29 mouse cellular contexts compared by ENCODE assay signal in genomic region chr2:57649002-57649401, GRCm38 (mm10).
"Had no signal": no experiment of that assay in that cellular context is flagged by ENCODE, and none has a peak within 500 bp of the region (broad histone marks: within the 10 kb centered on the region; RNA-seq: fewer than 3 reads in every experiment).

No protein-coding gene starts in this region.

- H3K27ac ChIP-seq: embryonic facial prominence, embryonic 10.5 days; embryonic facial prominence, embryonic 12.5 days; embryonic facial prominence, embryonic 13.5 days; embryonic facial prominence, embryonic 15.5 days; forebrain, embryonic 10.5 days; forebrain, embryonic 12.5 days; forebrain, embryonic 15.5 days; gastrocnemius, adult 2 months; heart, adult 2 months; heart, embryonic 10.5 days had no signal

- H3K4me2 ChIP-seq: embryonic facial prominence, embryonic 12.5 days; embryonic facial prominence, embryonic 13.5 days; embryonic facial prominence, embryonic 15.5 days; forebrain, embryonic 12.5 days; forebrain, embryonic 15.5 days; heart, embryonic 11.5 days had no signal

- ATAC-seq: forebrain, embryonic 14.5 days; forebrain, embryonic 15.5 days; forebrain, embryonic 16.5 days; forebrain, postnatal 0 days had no signal

- H3K27me3 ChIP-seq: embryonic facial prominence, embryonic 12.5 days; embryonic facial prominence, embryonic 13.5 days; embryonic facial prominence, embryonic 15.5 days; forebrain, embryonic 12.5 days; forebrain, embryonic 15.5 days had no signal

- H3K4me3 ChIP-seq: embryonic facial prominence, embryonic 10.5 days; embryonic facial prominence, embryonic 12.5 days; embryonic facial prominence, embryonic 13.5 days; embryonic facial prominence, embryonic 15.5 days; erythroblast, embryonic 14.5 days; forebrain, embryonic 10.5 days; forebrain, embryonic 12.5 days; forebrain, embryonic 15.5 days; gastrocnemius, adult 2 months; heart, adult 2 months; heart, embryonic 10.5 days had no signal

- DNase-seq: cerebellum, adult 2 months; cerebellum, adult 8-10 months; cerebellum, adult 9-10 months; cerebellum, postnatal 10 days; cerebellum, postnatal 14 days; cerebellum, postnatal 25 days; cerebellum, postnatal 36 days; embryo, embryonic 11 days; forebrain, postnatal 0 days; gastrocnemius, adult 2 months; gastrocnemius, postnatal 10 days; gastrocnemius, postnatal 14 days; gastrocnemius, postnatal 25 days; gastrocnemius, postnatal 36 days; heart, adult 11 months; heart, adult 18-20 months; heart, adult 2 months had no signal

- H3K9me3 ChIP-seq: embryonic facial prominence, embryonic 10.5 days; embryonic facial prominence, embryonic 12.5 days; embryonic facial prominence, embryonic 13.5 days; embryonic facial prominence, embryonic 15.5 days; forebrain, embryonic 10.5 days; forebrain, embryonic 12.5 days; forebrain, embryonic 15.5 days; heart, embryonic 10.5 days had no signal

- H3K9ac ChIP-seq: embryonic facial prominence, embryonic 12.5 days; embryonic facial prominence, embryonic 13.5 days; embryonic facial prominence, embryonic 15.5 days; forebrain, embryonic 12.5 days; forebrain, embryonic 15.5 days; forebrain, postnatal 0 days had no signal

- H3K4me1 ChIP-seq: embryonic facial prominence, embryonic 12.5 days; embryonic facial prominence, embryonic 13.5 days; embryonic facial prominence, embryonic 15.5 days; forebrain, embryonic 10.5 days; forebrain, embryonic 12.5 days; forebrain, embryonic 15.5 days; heart, embryonic 10.5 days had no signal

- H3K36me3 ChIP-seq: embryonic facial prominence, embryonic 10.5 days; embryonic facial prominence, embryonic 12.5 days; embryonic facial prominence, embryonic 13.5 days; embryonic facial prominence, embryonic 15.5 days; forebrain, embryonic 10.5 days; forebrain, embryonic 12.5 days; forebrain, embryonic 15.5 days; heart, embryonic 10.5 days had no signal
